Mouse (Mus musculus): ENCODE data around the gene Kcnj15.
A peak's percentile ranks its signal among the peaks of the same experiment; 100 is the strongest.

Kcnj15 gene

DNA sequence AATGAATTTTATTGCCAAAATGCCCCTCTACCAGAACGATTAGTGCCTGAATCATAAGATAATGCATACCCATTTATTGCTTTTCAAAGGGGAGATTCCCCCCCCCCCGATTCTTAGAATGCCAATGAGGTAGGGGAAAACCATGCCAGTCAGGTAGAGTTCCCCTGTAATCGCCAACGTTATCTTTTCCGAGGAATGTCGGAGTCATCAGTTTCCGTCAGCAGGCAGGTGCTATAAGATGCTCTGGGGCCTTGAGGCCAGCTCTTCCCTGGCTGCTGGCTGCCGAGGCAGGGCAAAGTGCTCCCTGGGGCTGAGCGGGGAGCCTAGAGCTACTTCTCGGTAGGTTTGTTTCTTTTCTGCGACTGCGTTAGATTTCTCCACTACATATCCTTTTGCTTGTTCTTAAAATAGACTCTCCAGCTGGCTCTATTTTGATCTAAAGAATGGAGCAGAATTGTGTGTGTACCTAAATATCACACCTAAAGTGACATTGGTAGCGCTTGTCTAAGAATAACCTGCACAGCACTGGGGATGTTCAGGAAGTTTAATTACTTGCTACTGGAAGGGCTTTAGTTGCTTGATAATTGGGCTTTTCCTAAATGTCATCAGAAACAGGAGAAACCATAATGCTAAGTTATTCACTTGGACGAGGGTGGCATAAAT lies 35.6 kb downstream of the Kcnj15 start:
- DNase-seq (ENCODE audit: low read depth, low spot score) = no peak

- no peak for DNase-seq (ENCODE audit: low read depth, low spot score)
Measured at GRCm38 (mm10) chr16:95297651-95298050, 40.3 kb downstream of the Kcnj15 start.

GRCm38 (mm10) chr16:95301667-95302066 lies 44.3 kb downstream of the Kcnj15 start:
- DNase-seq (ENCODE audit: low read depth, low spot score) = no peak

DNA sequence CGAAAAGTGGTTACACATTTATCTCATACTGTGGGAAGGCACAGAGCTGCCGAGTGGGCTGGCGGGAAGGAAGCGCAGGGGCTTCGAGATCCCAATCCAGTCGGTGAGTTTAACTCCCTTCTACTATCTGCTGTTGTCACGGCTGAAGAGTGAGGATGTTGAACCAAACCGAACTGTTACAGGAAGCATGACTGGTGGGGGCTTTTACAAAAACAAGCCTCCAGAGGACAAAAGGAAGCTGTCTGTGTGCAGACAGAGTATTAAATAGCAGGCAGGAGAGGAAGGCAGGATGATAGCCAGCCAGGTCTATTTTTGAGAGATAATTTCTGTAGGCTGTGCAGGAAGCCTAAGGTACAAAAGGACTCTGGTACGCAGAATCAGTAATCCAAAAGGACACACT lies 46.3 kb downstream of the Kcnj15 start:
- DNase-seq (ENCODE audit: low read depth, low spot score) = no peak

- DNase-seq (ENCODE audit: low read depth, low spot score) = no peak
Measured at GRCm38 (mm10) chr16:95307823-95308360, 50.5 kb downstream of the Kcnj15 start.

- no peak for DNase-seq (ENCODE audit: low read depth, low spot score)
Measured at GRCm38 (mm10) chr16:95321945-95322625, 64.7 kb downstream of the Kcnj15 start.

DNA sequence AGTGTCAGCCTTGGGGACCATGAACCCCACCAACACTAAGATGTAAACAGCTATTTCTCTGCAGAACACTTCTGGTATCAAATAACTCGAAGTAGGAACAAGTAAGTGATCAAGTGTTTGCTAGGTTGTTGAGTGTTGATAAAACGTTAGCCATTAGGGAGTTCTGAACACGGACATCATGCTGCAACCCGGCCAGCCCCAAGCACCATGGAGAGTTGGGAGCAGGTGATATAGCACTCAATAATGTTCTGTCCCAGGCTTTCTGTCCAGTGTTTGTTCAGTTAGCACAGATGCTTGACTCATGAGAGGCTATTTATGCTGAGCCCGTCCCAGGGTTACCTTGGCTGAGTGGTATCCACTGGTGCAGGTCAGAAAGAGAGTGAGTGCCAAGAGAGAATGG lies 74.8 kb downstream of the Kcnj15 start:
- no peak for DNase-seq (ENCODE audit: low read depth, low spot score)

DNA sequence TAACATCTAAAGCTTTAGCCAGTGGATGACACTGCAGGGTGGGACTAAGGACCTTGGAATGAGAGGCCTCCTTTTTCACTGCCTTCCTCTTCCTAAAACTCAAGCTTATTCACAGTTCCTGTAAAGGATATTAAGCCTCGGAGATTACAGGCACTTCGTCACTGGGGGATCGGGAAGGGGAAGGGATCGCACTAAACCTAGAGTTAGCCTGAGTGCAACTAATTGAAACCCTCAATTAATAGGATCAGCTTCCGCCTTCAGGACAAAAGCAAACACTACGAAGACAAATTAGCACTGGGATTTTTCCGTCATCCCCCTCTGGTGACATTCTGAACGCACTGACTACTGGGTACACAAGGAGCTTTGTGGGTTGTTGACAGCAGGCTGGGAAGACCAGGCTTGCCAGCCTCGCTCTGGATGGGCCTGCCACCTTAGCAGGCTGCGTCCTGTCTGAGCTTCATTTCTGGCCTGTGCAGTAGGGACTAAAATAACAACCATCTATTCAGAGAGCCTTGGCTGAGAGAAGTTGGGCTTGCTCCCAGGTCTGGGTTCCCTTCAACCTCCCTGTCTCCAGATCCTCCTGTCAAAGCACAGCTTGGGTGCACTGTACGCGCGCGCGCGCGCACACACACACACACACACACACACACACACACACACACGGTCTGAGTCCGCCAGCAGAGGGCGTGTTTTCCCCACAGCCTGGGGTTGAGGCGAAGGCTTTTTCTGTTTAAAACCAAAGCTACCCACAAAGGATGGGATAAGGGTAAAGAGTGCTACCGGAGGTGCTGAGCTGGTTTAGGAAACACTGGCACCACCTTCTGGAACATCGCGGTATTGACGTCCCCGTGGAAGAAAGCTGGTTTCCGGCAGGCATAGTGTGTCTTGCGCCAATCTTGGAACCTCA lies 83.8 kb downstream of the Kcnj15 start:
- DNase-seq (ENCODE audit: low read depth, low spot score) = peak; percentile 55

DNA sequence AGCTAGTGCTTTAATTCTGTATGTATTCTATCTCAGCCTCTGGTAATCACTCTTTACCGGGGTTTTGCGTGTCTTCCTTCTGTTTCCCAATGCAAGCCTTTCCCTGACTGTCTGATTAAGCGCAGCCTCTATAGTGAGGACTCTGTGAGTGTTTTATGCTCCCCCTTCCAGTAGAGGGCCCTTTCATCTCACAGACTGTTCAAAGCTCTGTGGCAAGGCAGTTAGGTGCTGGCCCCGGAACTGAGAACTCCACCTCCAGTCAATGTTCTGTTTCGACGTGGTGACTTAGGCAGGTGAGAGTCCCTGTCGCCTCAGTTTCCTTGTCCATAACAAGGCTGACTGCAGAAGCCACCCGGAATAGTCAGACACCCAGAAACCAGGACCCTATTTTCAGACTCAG lies 84.7 kb downstream of the Kcnj15 start:
- DNase-seq (ENCODE audit: low read depth, low spot score) = no peak

GRCm38 (mm10) chr16:95344961-95345360 lies 87.6 kb downstream of the Kcnj15 start:
- DNase-seq (ENCODE audit: low read depth, low spot score) = no peak

GRCm38 (mm10) chr16:95345882-95346281 lies 88.5 kb downstream of the Kcnj15 start:
- peak; percentile 65 for DNase-seq (ENCODE audit: low read depth, low spot score)

GRCm38 (mm10) chr16:95347202-95347601 lies 89.8 kb downstream of the Kcnj15 start:
- no peak for DNase-seq (ENCODE audit: low read depth, low spot score)

- DNase-seq (ENCODE audit: low read depth, low spot score) = no peak
Measured at GRCm38 (mm10) chr16:95348555-95348954, 91.2 kb downstream of the Kcnj15 start.

- DNase-seq (ENCODE audit: low read depth, low spot score) = no peak
Measured at GRCm38 (mm10) chr16:95349344-95349743, 92.0 kb downstream of the Kcnj15 start.

DNA sequence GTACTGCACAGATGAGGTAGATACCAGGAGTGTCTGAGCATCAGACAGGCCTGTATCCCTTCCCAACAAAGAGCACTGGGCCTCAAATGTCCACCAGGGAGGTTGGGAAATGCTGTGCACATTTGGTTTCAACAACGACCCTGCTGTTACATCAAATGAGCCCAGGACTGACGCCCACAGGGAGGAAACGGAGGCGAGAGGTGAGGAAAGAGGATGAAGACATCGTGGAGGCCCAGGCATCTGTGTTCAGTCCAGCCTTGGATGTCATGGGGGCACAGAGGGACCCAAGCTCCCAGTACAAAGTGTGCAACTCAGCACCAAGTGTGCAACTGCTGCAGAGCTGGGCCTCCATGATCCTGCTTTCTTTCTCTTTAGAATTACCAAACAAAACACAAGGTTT lies 92.4 kb downstream of the Kcnj15 start:
- no peak for DNase-seq (ENCODE audit: low read depth, low spot score)

All from retina, postnatal 7 days (tissue).